Mouse (Mus musculus) limb, embryonic 15.5 days (tissue): ENCODE measurements around the gene Trappc12. TPM values are rescaled to one million over a fixed set of nuclear protein-coding genes. Genes with fewer than 3 reads are reported as not detected.

ENCODE experiments used
- ATAC-seq: fragments of 200-750 bp; cut with Nextera tagmentation; 2 replicates; pipeline ENCODE4 v1.8.0; 2017; ENCODE audit warnings: low read depth, moderate TSS enrichment; ENCODE audit not compliant: insufficient number of reproducible peaks, low FRiP score, low TSS enrichment
- H3K27ac ChIP-seq: fragments of 300-500 bp; sonication (generic); 2 replicates; pipeline ENCODE4 v1.5.1; 2015; ENCODE audit warnings: moderate library complexity, mild to moderate bottlenecking, inconsistent platforms
- H3K27me3 ChIP-seq: fragments of 300-500 bp; sonication (generic); 2 replicates; pipeline ENCODE4 v1.6.1; 2015; ENCODE audit warnings: inconsistent platforms
- H3K36me3 ChIP-seq: fragments of 300-500 bp; sonication (generic); 2 replicates; pipeline ENCODE4 v1.6.1; 2015; ENCODE audit warnings: inconsistent platforms
- H3K4me1 ChIP-seq: fragments of 300-500 bp; sonication (generic); 2 replicates; pipeline ENCODE4 v1.6.1; 2015; ENCODE audit warnings: inconsistent platforms
- H3K4me2 ChIP-seq: fragments of 300-500 bp; sonication (generic); 2 replicates; pipeline ENCODE4 v1.6.1; 2015; ENCODE audit warnings: mild to moderate bottlenecking, inconsistent platforms
- H3K4me3 ChIP-seq: fragments of 300-500 bp; sonication (generic); 2 replicates; pipeline ENCODE4 v1.5.1; 2015; ENCODE audit warnings: mild to moderate bottlenecking, inconsistent platforms
- H3K9ac ChIP-seq: fragments of 300-500 bp; sonication (generic); 2 replicates; pipeline ENCODE4 v1.6.1; 2015; ENCODE audit warnings: inconsistent platforms
- H3K9me3 ChIP-seq: fragments of 300-500 bp; sonication (generic); 2 replicates; pipeline ENCODE4 v1.6.1; 2016; ENCODE audit warnings: inconsistent platforms
- WGBS: fragments of 180-500 bp; shearing (Covaris S2); methylation state at CpG from one replicate; pipeline ENCODE4 v1.1.7; 2015; 5-methylcytosine and 5-hydroxymethylcytosine counted together
- polyA plus RNA-seq: library from polyadenylated mRNA; unstranded; fragments of >200 nt; fragmentation: Nextera tagmentation; extraction: Ambion mirVana; gene quantifications from 2 replicates; pipeline ENCODE4 v1.2.1, GENCODE M21; 2015

Trappc12 gene
- 37.8 and 38.6 TPM in 2 replicates for polyA plus RNA-seq

- peak within 1 kb of the TSS; percentile 43; the same call in 1 of the 2 replicates for H3K27ac ChIP-seq
- H3K4me2 ChIP-seq = peak within 1 kb of the TSS; percentile 83
- H3K4me1 ChIP-seq = peaks cover 19% of the 10 kb centered on the region
- peak; percentile 81 for ATAC-seq
- H3K9me3 ChIP-seq = no peaks in the 10 kb centered on the region
- H3K27me3 ChIP-seq = no peaks in the 10 kb centered on the region
- H3K36me3 ChIP-seq = peaks cover 22% of the 10 kb centered on the region
- peak within 1 kb of the TSS; percentile 74 for H3K9ac ChIP-seq
- under 1% methylated on average over 41 of the region's 41 CpGs for WGBS
- H3K4me3 ChIP-seq = peak within 1 kb of the TSS; percentile 85
These were observed at the start of gene Trappc12 for GRCm38 (mm10) chr12:28750021-28750633. Trappc12 (minus strand) TSS chr12:28750472.

- no peak for ATAC-seq
- H3K9ac ChIP-seq = no peak overlapping the region
These were observed 49.6 kb upstream of the Trappc12 start for GRCm38 (mm10) chr12:28799798-28800411.

GRCm38 (mm10) chr12:28796881-28797420 is 46.7 kb upstream of the Trappc12 start:
- Histone ChIP-seq H3K4me3 (no peak overlapping the region), H3K4me1 (peaks cover 15% of the 10 kb centered on the region), H3K9ac (no peak overlapping the region), H3K9me3 (no peaks in the 10 kb centered on the region), H3K36me3 (no peaks in the 10 kb centered on the region), H3K27ac (no peak overlapping the region), H3K4me2 (no peak overlapping the region), H3K27me3 (no peaks in the 10 kb centered on the region)
- ATAC-seq = no peak

More at GRCm38 (mm10) chr12:28799798-28800411, 49.6 kb upstream of the Trappc12 start:
- Histone ChIP-seq H3K27me3 (no peaks in the 10 kb centered on the region), H3K36me3 (no peaks in the 10 kb centered on the region), H3K4me2 (no peak overlapping the region), H3K9me3 (no peaks in the 10 kb centered on the region), H3K4me1 (peaks cover 19% of the 10 kb centered on the region), H3K27ac (no peak overlapping the region), H3K4me3 (no peak overlapping the region)
- 28% methylated on average over 11 of the region's 11 CpGs for WGBS

- no peak for ATAC-seq
- Histone ChIP-seq H3K36me3 (no peaks in the 10 kb centered on the region), H3K9ac (no peak overlapping the region), H3K27me3 (no peaks in the 10 kb centered on the region), H3K4me2 (no peak overlapping the region), H3K4me1 (peaks cover 5% of the 10 kb centered on the region), H3K4me3 (no peak overlapping the region), H3K27ac (no peak overlapping the region), H3K9me3 (no peaks in the 10 kb centered on the region)
- WGBS = 90% methylated on average over 3 of the region's 3 CpGs
These were observed 44.8 kb upstream of the Trappc12 start for GRCm38 (mm10) chr12:28795041-28795440.

GRCm38 (mm10) chr12:28793715-28794114 is 43.4 kb upstream of the Trappc12 start:
- no peak for ATAC-seq
- H3K4me2 ChIP-seq = no peak overlapping the region
- H3K9ac ChIP-seq = no peak overlapping the region
- H3K9me3 ChIP-seq = no peaks in the 10 kb centered on the region
- 70% methylated on average over 2 of the region's 2 CpGs for WGBS
- no peak overlapping the region for H3K27ac ChIP-seq
- H3K27me3 ChIP-seq = no peaks in the 10 kb centered on the region
- no peak overlapping the region for H3K4me3 ChIP-seq
- no peaks in the 10 kb centered on the region for H3K36me3 ChIP-seq
- H3K4me1 ChIP-seq = no peaks in the 10 kb centered on the region; the same call in 1 of the 2 replicates

- H3K4me1 ChIP-seq = no peaks in the 10 kb centered on the region; the same call in 1 of the 2 replicates
- no peak overlapping the region for H3K9ac ChIP-seq
- no peak overlapping the region for H3K4me3 ChIP-seq
- no peak for ATAC-seq
- no peak overlapping the region for H3K27ac ChIP-seq
- H3K9me3 ChIP-seq = no peaks in the 10 kb centered on the region
- no peaks in the 10 kb centered on the region for H3K27me3 ChIP-seq
- 82% methylated on average over 3 of the region's 3 CpGs for WGBS
- no peaks in the 10 kb centered on the region for H3K36me3 ChIP-seq
- no peak overlapping the region for H3K4me2 ChIP-seq
These were observed 42.3 kb upstream of the Trappc12 start for GRCm38 (mm10) chr12:28792613-28793012.

- H3K27ac ChIP-seq = no peak overlapping the region
- H3K9me3 ChIP-seq = no peaks in the 10 kb centered on the region
- WGBS = 88% methylated on average over 6 of the region's 6 CpGs
- no peak for ATAC-seq
- no peaks in the 10 kb centered on the region for H3K36me3 ChIP-seq
- no peak overlapping the region for H3K9ac ChIP-seq
- no peak overlapping the region for H3K4me3 ChIP-seq
- H3K27me3 ChIP-seq = no peaks in the 10 kb centered on the region
- H3K4me2 ChIP-seq = no peak overlapping the region
- H3K4me1 ChIP-seq = peaks cover 11% of the 10 kb centered on the region
These were observed 36.0 kb upstream of the Trappc12 start for GRCm38 (mm10) chr12:28786310-28786709.

GRCm38 (mm10) chr12:28785299-28785698 is 35.0 kb upstream of the Trappc12 start:
- Histone ChIP-seq H3K27ac (no peak overlapping the region), H3K27me3 (no peaks in the 10 kb centered on the region), H3K36me3 (no peaks in the 10 kb centered on the region), H3K4me3 (no peak overlapping the region), H3K4me2 (no peak overlapping the region), H3K9me3 (no peaks in the 10 kb centered on the region), H3K9ac (no peak overlapping the region), H3K4me1 (peaks cover 11% of the 10 kb centered on the region)
- ATAC-seq = no peak
- 4% methylated on average over 1 of the region's 1 CpGs for WGBS

GRCm38 (mm10) chr12:28784864-28785263 is 34.6 kb upstream of the Trappc12 start:
- H3K4me1 ChIP-seq = peaks cover 11% of the 10 kb centered on the region
- WGBS = 33% methylated on average over 8 of the region's 8 CpGs
- H3K4me2 ChIP-seq = no peak overlapping the region
- no peaks in the 10 kb centered on the region for H3K27me3 ChIP-seq
- H3K27ac ChIP-seq = no peak overlapping the region
- H3K4me3 ChIP-seq = no peak overlapping the region
- H3K9ac ChIP-seq = no peak overlapping the region
- no peaks in the 10 kb centered on the region for H3K9me3 ChIP-seq
- ATAC-seq = no peak
- H3K36me3 ChIP-seq = no peaks in the 10 kb centered on the region

- Histone ChIP-seq H3K4me1 (peaks cover 11% of the 10 kb centered on the region), H3K4me2 (no peak overlapping the region), H3K9me3 (no peaks in the 10 kb centered on the region), H3K27ac (no peak overlapping the region), H3K27me3 (no peaks in the 10 kb centered on the region), H3K36me3 (no peaks in the 10 kb centered on the region), H3K4me3 (no peak overlapping the region), H3K9ac (no peak overlapping the region)
- no peak for ATAC-seq
- 28% methylated on average over 4 of the region's 4 CpGs for WGBS
These were observed 34.1 kb upstream of the Trappc12 start for GRCm38 (mm10) chr12:28784355-28784754.

GRCm38 (mm10) chr12:28782637-28783036 is 32.4 kb upstream of the Trappc12 start:
- Histone ChIP-seq H3K4me3 (no peak overlapping the region), H3K9me3 (no peaks in the 10 kb centered on the region), H3K4me2 (no peak overlapping the region), H3K27ac (no peak overlapping the region), H3K9ac (no peak overlapping the region), H3K4me1 (peaks cover 11% of the 10 kb centered on the region), H3K27me3 (no peaks in the 10 kb centered on the region), H3K36me3 (no peaks in the 10 kb centered on the region)
- 88% methylated on average over 3 of the region's 3 CpGs for WGBS
- no peak for ATAC-seq

GRCm38 (mm10) chr12:28780180-28780579 is 29.9 kb upstream of the Trappc12 start:
- H3K27me3 ChIP-seq = no peaks in the 10 kb centered on the region
- H3K4me2 ChIP-seq = no peak overlapping the region
- H3K4me1 ChIP-seq = peaks cover 8% of the 10 kb centered on the region
- ATAC-seq = no peak
- no peaks in the 10 kb centered on the region for H3K9me3 ChIP-seq
- WGBS = 58% methylated on average over 7 of the region's 7 CpGs
- H3K9ac ChIP-seq = no peak overlapping the region
- no peak overlapping the region for H3K27ac ChIP-seq
- no peak overlapping the region for H3K4me3 ChIP-seq
- H3K36me3 ChIP-seq = no peaks in the 10 kb centered on the region
